Mouse (Mus musculus) CH12.LX (cell line): ENCODE measurements around the gene Gopc.

Experiments
- BHLHE40 ChIP-seq: IDR thresholded peaks from 2 replicates; pipeline ENCODE4 v1.6.1; 2011; ENCODE audit warnings: mild to moderate bottlenecking, low read depth, low read length, improper control_type of control experiment
- CTCF ChIP-seq, 2 experiments: IDR thresholded peaks in 1 of 2; conservative IDR thresholded peaks in 1 of 2; 2 replicates each; pipeline ENCODE4 v1.5.1; 2011 to 2012; ENCODE audit warnings: low read depth in 2 of 2, low read length in 2 of 2, improper control_type of control experiment in 1 of 2, inconsistent platforms in 1 of 2, mild to moderate bottlenecking in 1 of 2, moderate library complexity in 1 of 2
- E2F4 ChIP-seq: IDR thresholded peaks from 2 replicates; pipeline ENCODE4 v1.6.1; 2011; ENCODE audit warnings: low read depth, low read length, improper control_type of control experiment; ENCODE audit not compliant: insufficient replicate concordance
- EP300 ChIP-seq: IDR thresholded peaks from 2 replicates; pipeline ENCODE4 v1.6.1; 2011; ENCODE audit warnings: low read length, improper control_type of control experiment
- MAZ ChIP-seq: IDR thresholded peaks from 2 replicates; pipeline ENCODE4 v1.6.1; 2012; ENCODE audit warnings: low read depth, mild to moderate bottlenecking, inconsistent platforms, low read length, improper control_type of control experiment, moderate library complexity
- POLR2A ChIP-seq: IDR thresholded peaks from 2 replicates; pipeline ENCODE4 v1.6.1; 2011; ENCODE audit warnings: low read depth, mild to moderate bottlenecking, improper control_type of control experiment, low read length
- TCF12 ChIP-seq: IDR thresholded peaks from 2 replicates; pipeline ENCODE4 v1.6.1; 2014; ENCODE audit warnings: low read depth, mild to moderate bottlenecking, inconsistent platforms, low read length, improper control_type of control experiment

DNA sequence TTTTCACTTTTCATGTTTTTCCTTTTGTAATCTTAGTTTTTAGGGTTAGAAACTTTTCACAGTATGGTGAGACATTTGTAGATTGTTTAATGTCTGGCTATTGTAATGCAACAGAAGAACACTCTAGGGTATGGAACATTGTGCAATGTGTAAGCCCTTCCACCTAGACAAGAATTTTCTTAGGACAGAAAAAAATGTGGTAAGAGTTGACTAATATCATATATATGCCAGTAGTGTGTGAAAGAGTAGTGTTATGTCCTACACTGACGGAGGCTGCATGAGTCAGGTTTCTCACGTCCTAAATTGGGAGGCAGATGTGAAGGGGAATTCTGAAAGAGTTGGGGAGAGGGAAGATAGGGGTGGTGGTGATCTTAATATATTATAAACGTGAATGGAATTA lies 17.8 kb upstream of the Gopc start:
- TF ChIP-seq CTCF (conservative IDR thresholded peaks at IDR 0.05 in 1 of 2, IDR thresholded peaks at IDR 0.05 in 1 of 2; ENCODE audit: low read depth in 2 of 2, low read length in 2 of 2) (no peak), POLR2A (no peak), E2F4 (no peak), EP300 (no peak), TCF12 (no peak), MAZ (no peak), BHLHE40 (no peak)
